Mouse (Mus musculus) embryo, embryonic 10.5 days (tissue): ENCODE measurements around the gene Gm28845.
"Not testable (repeated sequence)": the region's sequence is repeated elsewhere in the genome, so short reads cannot be mapped to it uniquely, and the experiment has no call there.

Experiments used
- DNase-seq: peaks from one replicate; pipeline ENCODE4 v3.0.0-alpha.2; 2015; ENCODE audit warnings: low spot score

The Gm28845 gene

GRCm38 (mm10) chr1:65107654-65108279, 11.6 kb downstream of the Gm28845 start:
- DNase-seq, result no peak

- no peak for DNase-seq
Observed at GRCm38 (mm10) chr1:65103273-65103672, 16.1 kb downstream of the Gm28845 start, which contains the start of gene Cryga. Gene Cryga (minus strand): TSS chr1:65103373.

GRCm38 (mm10) chr1:65096953-65097352, 22.4 kb downstream of the Gm28845 start:
- DNase-seq, result no peak

- DNase-seq, result no peak
Observed at GRCm38 (mm10) chr1:65091566-65091965, 27.8 kb downstream of the Gm28845 start.

GRCm38 (mm10) chr1:65090370-65090769, 29.0 kb downstream of the Gm28845 start:
- no peak for DNase-seq

GRCm38 (mm10) chr1:65088567-65089356, 30.6 kb downstream of the Gm28845 start:
- DNase-seq, result no peak

- DNase-seq, result peak; percentile 6
Observed at GRCm38 (mm10) chr1:65082188-65082587, 37.2 kb downstream of the Gm28845 start, which contains the start of gene Crygb. Gene Crygb (minus strand): TSS chr1:65082288.

GRCm38 (mm10) chr1:65075607-65076006, 43.8 kb downstream of the Gm28845 start:
- DNase-seq, result peak; percentile 13

GRCm38 (mm10) chr1:65073589-65073988, 45.8 kb downstream of the Gm28845 start, which contains the start of gene Crygc:
Gene Crygc (minus strand): TSS chr1:65073689.
- no peak for DNase-seq

GRCm38 (mm10) chr1:65067842-65068241, 51.5 kb downstream of the Gm28845 start:
- DNase-seq, result no peak

GRCm38 (mm10) chr1:65064201-65064600, 55.2 kb downstream of the Gm28845 start:
- DNase-seq, result no peak

GRCm38 (mm10) chr1:65063352-65063751, 56.0 kb downstream of the Gm28845 start, which contains the start of gene Crygd:
Gene Crygd (minus strand): TSS chr1:65063452.
- DNase-seq, result no peak

GRCm38 (mm10) chr1:65052140-65052539, 67.2 kb downstream of the Gm28845 start:
- no peak for DNase-seq

GRCm38 (mm10) chr1:65051696-65052095, 67.7 kb downstream of the Gm28845 start:
- no peak for DNase-seq

GRCm38 (mm10) chr1:65050952-65051351, 68.4 kb downstream of the Gm28845 start, which contains the start of gene Cryge:
Gene Cryge (minus strand): TSS chr1:65051149.
- not testable (repeated sequence) for DNase-seq
